Mouse (Mus musculus): ENCODE results near the gene Lgals3. TPM values are rescaled to one million over a fixed set of nuclear protein-coding genes. Genes with fewer than 3 reads are reported as not detected.

Gene Lgals3
- total RNA-seq, 2 experiments from 2014 or later = 496 to 1,670 TPM

- no peak for ATAC-seq (ENCODE audit: poor library complexity, severe bottlenecking)
Measured at GRCm38 (mm10) chr14:47419723-47420276, 52.2 kb downstream of the Lgals3 start.

GRCm38 (mm10) chr14:47421606-47422005 is 54.1 kb downstream of the Lgals3 start:
- no peak for ATAC-seq (ENCODE audit: poor library complexity, severe bottlenecking)

GRCm38 (mm10) chr14:47422466-47422865 is 54.9 kb downstream of the Lgals3 start:
- no peak for ATAC-seq (ENCODE audit: poor library complexity, severe bottlenecking)

DNA sequence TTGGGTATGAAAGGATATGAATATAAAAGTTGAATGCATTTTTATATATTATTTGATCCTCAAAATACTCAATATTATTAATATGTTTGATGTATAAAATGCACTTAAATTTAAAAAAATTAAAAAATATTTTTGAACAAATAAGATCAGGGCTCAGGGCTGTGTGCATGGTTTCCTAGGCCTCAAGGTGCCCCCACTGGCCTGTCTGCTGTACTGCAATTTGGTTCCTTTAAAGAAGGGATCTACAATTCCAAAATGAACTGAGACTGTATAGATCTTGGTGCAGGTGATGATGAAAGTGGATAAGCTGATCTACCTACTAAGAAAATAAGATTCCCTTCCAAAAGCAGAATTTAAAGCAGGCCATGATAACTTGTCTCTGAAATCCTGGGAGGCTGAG is 65.4 kb downstream of the Lgals3 start:
- peak; percentile 60; the same call in 1 of the 2 replicates for ATAC-seq (ENCODE audit: poor library complexity, severe bottlenecking)

Other genes with a start within 250 kb of the Lgals3 start
- gene Gch1, start 178.3 kb upstream of the Lgals3 start, total RNA-seq (2015) = 16.7 and 18.5 TPM in 2 replicates
- gene Gch1, start 178.3 kb upstream of the Lgals3 start, total RNA-seq (2017) = 9.4 and 10.2 TPM in 2 replicates
- 28.1 and 30.4 TPM in 2 replicates for gene Wdhd1, start 90.9 kb upstream of the Lgals3 start, total RNA-seq (2015)
- gene Wdhd1, start 90.9 kb upstream of the Lgals3 start, total RNA-seq (2017) = 66.9 and 71.0 TPM in 2 replicates
- gene Socs4, start 90.8 kb upstream of the Lgals3 start, total RNA-seq (2015) = 20.3 and 23.5 TPM in 2 replicates
- 15.7 and 18.1 TPM in 2 replicates for gene Socs4, start 90.8 kb upstream of the Lgals3 start, total RNA-seq (2017)
- 65.7 and 68.3 TPM in 2 replicates for gene Mapk1ip1l, start 69.5 kb upstream of the Lgals3 start, total RNA-seq (2015)
- gene Mapk1ip1l, start 69.5 kb upstream of the Lgals3 start, total RNA-seq (2017) = 42.3 and 49.4 TPM in 2 replicates
- 55.8 and 59.1 TPM in 2 replicates for gene Dlgap5, start 50.7 kb downstream of the Lgals3 start, total RNA-seq (2015)
- gene Dlgap5, start 50.7 kb downstream of the Lgals3 start, total RNA-seq (2017) = 98.6 and 105 TPM in 2 replicates
- gene Fbxo34, start 82.7 kb downstream of the Lgals3 start, total RNA-seq (2015) = 11.2 and 17.5 TPM in 2 replicates
- gene Fbxo34, start 82.7 kb downstream of the Lgals3 start, total RNA-seq (2017) = 20.7 and 21.8 TPM in 2 replicates
- 3.7 and 4.5 TPM in 2 replicates for gene Atg14, start 202.9 kb downstream of the Lgals3 start, total RNA-seq (2015)
- gene Atg14, start 202.9 kb downstream of the Lgals3 start, total RNA-seq (2017) = 4.2 and 6.4 TPM in 2 replicates

Data from megakaryocyte, adult 5-6 weeks (primary cell).